31 mouse cellular contexts compared by ENCODE assay signal in the genomic region with DNA sequence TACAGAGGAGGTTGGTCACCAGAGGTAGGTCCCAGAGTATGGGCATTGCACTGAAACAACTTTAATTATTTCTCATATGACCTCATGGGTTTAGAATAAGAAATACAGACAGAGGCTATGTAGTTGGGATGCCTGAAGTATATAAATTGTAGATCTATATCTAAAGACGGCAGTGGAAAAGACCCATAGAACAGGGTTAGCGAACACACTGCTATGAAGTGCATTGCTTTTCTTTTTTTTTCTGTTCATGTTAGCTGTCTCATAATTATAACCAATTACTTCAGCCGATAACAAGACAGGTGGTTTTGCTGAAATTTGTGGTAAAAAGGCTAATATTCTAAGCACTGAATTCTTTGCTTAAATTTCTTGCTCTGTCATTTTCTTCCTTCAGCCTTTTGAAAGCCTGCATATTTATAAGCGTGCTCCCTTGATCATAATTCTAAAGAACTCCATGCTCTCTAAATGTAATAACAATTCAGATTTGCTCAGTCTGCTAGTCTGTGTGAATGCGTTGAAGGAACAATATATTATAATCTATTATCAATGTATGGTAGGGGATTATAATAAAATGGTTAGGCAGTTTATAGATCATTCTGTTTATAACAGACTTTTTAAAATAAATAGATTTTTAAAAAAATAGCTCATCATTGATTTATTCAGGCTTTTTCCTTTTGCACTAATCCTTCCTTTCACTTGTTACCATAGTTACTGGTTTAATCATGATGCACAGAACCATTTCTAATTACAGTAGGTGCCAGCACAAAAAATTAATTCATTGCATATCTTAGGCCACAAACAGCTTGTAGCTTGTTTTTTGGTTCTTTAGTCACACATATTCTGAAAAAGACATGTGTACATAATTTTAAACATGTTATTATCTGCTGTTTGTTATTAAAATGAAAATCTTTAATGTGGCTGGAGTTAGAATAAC. TPM values are rescaled to one million over a fixed set of nuclear protein-coding genes. Genes with fewer than 3 reads are reported as not detected.
DNase-seq lines count a peak whose midpoint lies in the region; ATAC-seq and TF ChIP-seq lines count a peak whose summit lies in the region.
"Had no signal": no experiment of that assay in that cellular context is flagged by ENCODE, and none has a peak within 500 bp of the region (broad histone marks: within the 10 kb centered on the region; RNA-seq: fewer than 3 reads in every experiment).

No protein-coding gene starts in this region.

- H3K4me2 ChIP-seq in forebrain, embryonic 14.5 days (ENCODE audit: low read length): no peak overlapping the region
- peak overlapping the region; percentile 3; the same call in 1 of the 2 replicates for H3K4me2 ChIP-seq in midbrain, embryonic 15.5 days
- H3K4me2 ChIP-seq in kidney, embryonic 16.5 days (replicated peaks; ENCODE audit: low read depth, low read length): no peak overlapping the region
- H3K4me2 ChIP-seq: embryonic facial prominence, embryonic 12.5 days; heart, embryonic 13.5 days; hindbrain, embryonic 15.5 days; neural tube, embryonic 12.5 days had no signal

- ATAC-seq in forebrain, embryonic 14.5 days: peak; percentile 81
- ATAC-seq in midbrain, embryonic 15.5 days (replicated peaks): peak; percentile 87
- ATAC-seq in kidney, embryonic 16.5 days (ENCODE audit: low FRiP score, low TSS enrichment): no peak

- H3K4me1 ChIP-seq in forebrain, embryonic 14.5 days (ENCODE audit: control insufficient read depth, insufficient read depth, low read length): peaks cover 4% of the 10 kb centered on the region; the same call in 1 of the 2 replicates
- H3K4me1 ChIP-seq in midbrain, embryonic 15.5 days: 0 out of 2 replicates have a peak, but pooled peaks cover 7% of the 10 kb centered on the region
- no peaks in the 10 kb centered on the region for H3K4me1 ChIP-seq in kidney, embryonic 16.5 days (ENCODE audit: insufficient read depth, low read length)
- H3K4me1 ChIP-seq: embryonic facial prominence, embryonic 12.5 days; heart, embryonic 13.5 days; neural tube, embryonic 12.5 days had no signal

- TF ChIP-seq CTCF in brain, embryonic 14.5 days (IDR thresholded peaks at IDR 0.05; ENCODE audit: borderline replicate concordance, extremely low read depth, insufficient read depth, insufficient read length): no peak

- no peaks in the 10 kb centered on the region for H3K9me3 ChIP-seq in forebrain, embryonic 14.5 days (replicated peaks; ENCODE audit: control insufficient read depth, low read length)
- H3K9me3 ChIP-seq in midbrain, embryonic 15.5 days: no peaks in the 10 kb centered on the region
- H3K9me3 ChIP-seq in kidney, embryonic 16.5 days (ENCODE audit: low read length): no peaks in the 10 kb centered on the region
- H3K9me3 ChIP-seq: embryonic facial prominence, embryonic 12.5 days; heart, embryonic 13.5 days; hindbrain, embryonic 15.5 days; neural tube, embryonic 12.5 days had no signal

- no peak for TF ChIP-seq POLR2A in brain, embryonic 14.5 days (IDR thresholded peaks at IDR 0.05; ENCODE audit: borderline replicate concordance, extremely low read depth, insufficient read depth, insufficient read length, poor library complexity, severe bottlenecking)

- H3K9ac ChIP-seq in forebrain, embryonic 14.5 days (ENCODE audit: low read length): no peak overlapping the region
- no peak overlapping the region for H3K9ac ChIP-seq in midbrain, embryonic 15.5 days
- no peak overlapping the region for H3K9ac ChIP-seq in kidney, embryonic 16.5 days (replicated peaks; ENCODE audit: low read length)
- H3K9ac ChIP-seq: embryonic facial prominence, embryonic 12.5 days; heart, embryonic 13.5 days; hindbrain, embryonic 15.5 days; liver, embryonic 14.5 days; neural tube, embryonic 12.5 days had no signal

- H3K36me3 ChIP-seq in forebrain, embryonic 14.5 days (ENCODE audit: control insufficient read depth, insufficient read depth, low read length): no peaks in the 10 kb centered on the region
- H3K36me3 ChIP-seq in midbrain, embryonic 15.5 days (replicated peaks): no peaks in the 10 kb centered on the region
- no peaks in the 10 kb centered on the region for H3K36me3 ChIP-seq in kidney, embryonic 16.5 days (ENCODE audit: insufficient read depth, low read length)
- H3K36me3 ChIP-seq: embryonic facial prominence, embryonic 12.5 days; heart, embryonic 13.5 days; hindbrain, embryonic 15.5 days; neural tube, embryonic 12.5 days had no signal

- H3K27me3 ChIP-seq in forebrain, embryonic 14.5 days (replicated peaks; ENCODE audit: control insufficient read depth, insufficient read depth, low read length): no peaks in the 10 kb centered on the region
- no peaks in the 10 kb centered on the region for H3K27me3 ChIP-seq in midbrain, embryonic 15.5 days (replicated peaks)
- H3K27me3 ChIP-seq in kidney, embryonic 16.5 days (ENCODE audit: insufficient read depth, low read length): no peaks in the 10 kb centered on the region
- H3K27me3 ChIP-seq: embryonic facial prominence, embryonic 12.5 days; heart, embryonic 13.5 days; hindbrain, embryonic 15.5 days; neural tube, embryonic 12.5 days had no signal

- H3K4me3 ChIP-seq in forebrain, embryonic 14.5 days (ENCODE audit: low read depth, low read length): no peak overlapping the region
- H3K4me3 ChIP-seq in midbrain, embryonic 15.5 days: no peak overlapping the region
- no peak overlapping the region for H3K4me3 ChIP-seq in kidney, embryonic 16.5 days (ENCODE audit: low read length)
- H3K4me3 ChIP-seq: embryonic facial prominence, embryonic 12.5 days; heart, embryonic 13.5 days; hindbrain, embryonic 15.5 days; myocyte; neural tube, embryonic 12.5 days had no signal

- 65% methylated on average over 5 of the region's 5 CpGs for WGBS in forebrain, embryonic 14.5 days
- 38% methylated on average over 5 of the region's 5 CpGs for WGBS in midbrain, embryonic 15.5 days
- WGBS in kidney, embryonic 16.5 days: 90% methylated on average over 5 of the region's 5 CpGs

- DNase-seq in layer of hippocampus, adult 9-10 months (ENCODE audit: low spot score): peak; percentile 26
- no peak for DNase-seq in layer of hippocampus, postnatal 36 days
- peak; percentile 78 for DNase-seq in brain, embryonic 14.5 days (ENCODE audit: low read depth)
- DNase-seq in forebrain, embryonic 14.5 days (ENCODE audit: low spot score): peak; percentile 74
- DNase-seq in thymus, postnatal 0 days (ENCODE audit: low spot score): no peak
- DNase-seq: adrenal gland, postnatal 25 days; B cell, adult 2 months; cerebellum, adult 11 months; cerebellum, adult 9-10 months; cerebellum, postnatal 36 days; heart, postnatal 10 days; kidney, adult 18-20 months; liver; lung, adult 2 months; lung, postnatal 10 days; right cerebral cortex, adult 18-20 months; right cerebral cortex, postnatal 4 days; thymus, adult 2 months; thymus, postnatal 4 days had no signal

- peak overlapping the region; percentile 35; the same call in 1 of the 2 replicates for H3K27ac ChIP-seq in forebrain, embryonic 14.5 days (ENCODE audit: low read depth, low read length)
- H3K27ac ChIP-seq in midbrain, embryonic 15.5 days: peak overlapping the region; percentile 72
- H3K27ac ChIP-seq in kidney, embryonic 16.5 days (ENCODE audit: low read length): no peak overlapping the region
- H3K27ac ChIP-seq: embryonic facial prominence, embryonic 12.5 days; heart, embryonic 13.5 days; hindbrain, embryonic 15.5 days; kidney, postnatal 0 days; liver, embryonic 14.5 days; macrophage; neural tube, embryonic 12.5 days had no signal

RNA-seq across cellular contexts. Expression of a gene that starts 50.7 kb away (rescaled TPM):
- 10 to 100 TPM; 29.1 to 30.2 TPM for total RNA-seq in layer of hippocampus, postnatal 36 days (2021)
- polyA plus RNA-seq in brain, embryonic 14.5 days (2012; rRNA removed): 11.8 and 13.2 TPM in 2 replicates
- 13.1 and 15.3 TPM in 2 replicates for polyA plus RNA-seq in forebrain, embryonic 14.5 days (2014; fragmentation: Nextera tagmentation; extraction: Ambion mirVana)
- polyA plus RNA-seq in midbrain, embryonic 15.5 days (2015; fragmentation: Nextera tagmentation; extraction: Ambion mirVana): 16.8 and 17.5 TPM in 2 replicates
- 0.64 and 1.3 TPM in 2 replicates for polyA plus RNA-seq in kidney, embryonic 16.5 days (2015; fragmentation: Nextera tagmentation; extraction: Ambion mirVana)
- 0.24 TPM in 1 of 2 replicates, not detected in the other for polyA plus RNA-seq in thymus, postnatal 0 days (2015; fragmentation: Nextera tagmentation; extraction: Ambion mirVana)
- total RNA-seq: heart, postnatal 10 days had no signal
- polyA plus RNA-seq: large intestine, adult 2 months; lung, adult 2 months; macrophage; myocyte; spleen, adult 2 months; thymus, adult 2 months had no signal

Comparison
In these comparisons a context has a peak if more than half of its experiments do, and no peak if none do; other contexts are left out.
1. DNase-seq: peak in layer of hippocampus, adult 9-10 months (single experiment), brain, embryonic 14.5 days (single experiment) and forebrain, embryonic 14.5 days (single experiment); none in layer of hippocampus, postnatal 36 days (0 of 2) and thymus, postnatal 0 days (single experiment).